ENCODE assay signal across 17 mouse cellular contexts in genomic region chr2:120351321-120351720, GRCm38 (mm10). TPM values are rescaled to one million over a fixed set of nuclear protein-coding genes. Genes with fewer than 3 reads are reported as not detected.
DNase-seq lines count a peak whose midpoint lies in the region; ATAC-seq lines count a peak whose summit lies in the region.
"Had no signal": no experiment of that assay in that cellular context is flagged by ENCODE, and none has a peak within 500 bp of the region (broad histone marks: within the 10 kb centered on the region; RNA-seq: fewer than 3 reads in every experiment).

No protein-coding gene starts in this region.

- H3K9ac ChIP-seq in heart, embryonic 13.5 days: peak overlapping the region; percentile 24; the same call in 1 of the 2 replicates
- H3K9ac ChIP-seq: embryonic facial prominence, embryonic 12.5 days; neural tube, embryonic 12.5 days had no signal

- no peak overlapping the region for H3K4me3 ChIP-seq in heart, embryonic 13.5 days
- peak overlapping the region; percentile 98; the same call in 1 of the 2 replicates for H3K4me3 ChIP-seq in embryonic facial prominence, embryonic 10.5 days

- peaks cover 18% of the 10 kb centered on the region for H3K4me1 ChIP-seq in heart, embryonic 13.5 days
- peaks cover 15% of the 10 kb centered on the region for H3K4me1 ChIP-seq in embryonic facial prominence, embryonic 10.5 days

- no peak for ATAC-seq in heart, embryonic 13.5 days (ENCODE audit: extremely low read depth, insufficient number of reproducible peaks, low FRiP score, low TSS enrichment)
- ATAC-seq: Patski had no signal

- intact Hi-C loops in heart, postnatal 25 days (cut with DNase I): loop anchor here (5.0 kb wide), 1 partner anchor 51 kb away; the partner anchor contains the start of genes Ganc and Tmem87a

- no peaks in the 10 kb centered on the region for H3K9me3 ChIP-seq in heart, embryonic 13.5 days
- no peaks in the 10 kb centered on the region for H3K9me3 ChIP-seq in embryonic facial prominence, embryonic 10.5 days
- H3K9me3 ChIP-seq: embryonic facial prominence, embryonic 12.5 days; neural tube, embryonic 12.5 days had no signal

- WGBS in heart, embryonic 13.5 days: 54% methylated on average over 5 of the region's 5 CpGs
- 85% methylated on average over 5 of the region's 5 CpGs for WGBS in embryonic facial prominence, embryonic 10.5 days

- no peaks in the 10 kb centered on the region for H3K27me3 ChIP-seq in heart, embryonic 13.5 days (replicated peaks)
- no peaks in the 10 kb centered on the region for H3K27me3 ChIP-seq in embryonic facial prominence, embryonic 10.5 days (replicated peaks; ENCODE audit: low read depth, poor library complexity, severe bottlenecking)
- H3K27me3 ChIP-seq: embryonic facial prominence, embryonic 12.5 days; neural tube, embryonic 12.5 days; Patski had no signal

- DNase-seq in heart, postnatal 25 days (ENCODE audit: low spot score): no peak
- DNase-seq in lung, adult 18-20 months: peak; percentile 30 to 65
- DNase-seq in lung, postnatal 4 days: no peak
- DNase-seq in embryonic facial prominence, embryonic 10.5 days (ENCODE audit: low spot score): no peak
- DNase-seq in lung, postnatal 10 days: peak; percentile 13
- DNase-seq in Muller cell, postnatal 12 days (ENCODE audit: inconsistent ontology term): no peak
- no peak for DNase-seq in spleen, postnatal 36 days (ENCODE audit: low spot score in 2 of 2)
- DNase-seq: cerebellum, adult 11-12 months; cerebellum, postnatal 36 days; thymus, postnatal 4 days had no signal

- peaks cover 59% of the 10 kb centered on the region for H3K36me3 ChIP-seq in heart, embryonic 13.5 days
- peaks cover 51% of the 10 kb centered on the region for H3K36me3 ChIP-seq in embryonic facial prominence, embryonic 10.5 days (replicated peaks)

- H3K27ac ChIP-seq in heart, embryonic 13.5 days (replicated peaks): no peak overlapping the region
- H3K27ac ChIP-seq in embryonic facial prominence, embryonic 10.5 days (replicated peaks): no peak overlapping the region
- H3K27ac ChIP-seq: embryonic facial prominence, embryonic 12.5 days; layer of hippocampus, adult 2 months; neural tube, embryonic 12.5 days had no signal

- no peak overlapping the region; the same call in 1 of the 2 replicates for H3K4me2 ChIP-seq in heart, embryonic 13.5 days

RNA-seq across cellular contexts. Expression of gene Vps39, which starts 1.6 kb away (rescaled TPM):
- polyA plus RNA-seq in heart, embryonic 13.5 days (2015; fragmentation: Nextera tagmentation; extraction: Ambion mirVana): 15.4 and 16.0 TPM in 2 replicates
- total RNA-seq in heart, postnatal 25 days (2021): 10 to 100 TPM; 27.0 to 37.8 TPM
- 24.6 and 27.1 TPM in 2 replicates for polyA plus RNA-seq in embryonic facial prominence, embryonic 10.5 days (2016; fragmentation: Nextera tagmentation; extraction: Ambion mirVana)

RNA-seq across cellular contexts. Expression of gene Pla2g4f, which starts 37.4 kb away (rescaled TPM):
- polyA plus RNA-seq in heart, embryonic 13.5 days (2015; fragmentation: Nextera tagmentation; extraction: Ambion mirVana): 0.05 TPM in 1 of 2 replicates, not detected in the other
- total RNA-seq in heart, postnatal 25 days (2021): not detected
- not detected in 2 replicates for polyA plus RNA-seq in embryonic facial prominence, embryonic 10.5 days (2016; fragmentation: Nextera tagmentation; extraction: Ambion mirVana)
- total RNA-seq: layer of hippocampus, adult 2 months; left cerebral cortex, adult 18-20 months had no signal
- polyA plus RNA-seq: kidney, embryonic 14.5 days; neural tube, embryonic 12.5 days; Patski had no signal

RNA-seq across cellular contexts. Expression of gene Ganc, which starts 52.4 kb away (rescaled TPM):
- polyA plus RNA-seq in heart, embryonic 13.5 days (2015; fragmentation: Nextera tagmentation; extraction: Ambion mirVana): 8.7 and 9.1 TPM in 2 replicates
- 10 to 100 TPM; 23.1 to 25.2 TPM for total RNA-seq in heart, postnatal 25 days (2021)
- 7.0 and 10.1 TPM in 2 replicates for polyA plus RNA-seq in embryonic facial prominence, embryonic 10.5 days (2016; fragmentation: Nextera tagmentation; extraction: Ambion mirVana)

RNA-seq across cellular contexts. Expression of gene Tmem87a, which starts 52.6 kb away (rescaled TPM):
- polyA plus RNA-seq in heart, embryonic 13.5 days (2015; fragmentation: Nextera tagmentation; extraction: Ambion mirVana): 4.6 and 5.5 TPM in 2 replicates
- total RNA-seq in heart, postnatal 25 days (2021): 10 to 100 TPM; 16.3 to 17.5 TPM
- 7.1 TPM in 2 replicates for polyA plus RNA-seq in embryonic facial prominence, embryonic 10.5 days (2016; fragmentation: Nextera tagmentation; extraction: Ambion mirVana)

Comparison
In these comparisons a context has a peak if more than half of its experiments do, and no peak if none do; other contexts are left out.
1. DNase-seq: peak in lung, adult 18-20 months (2 of 2) and lung, postnatal 10 days (single experiment); none in heart, postnatal 25 days (single experiment), lung, postnatal 4 days (0 of 2), embryonic facial prominence, embryonic 10.5 days (single experiment), Muller cell, postnatal 12 days (single experiment) and spleen, postnatal 36 days (0 of 2).